Mouse (Mus musculus) effector memory CD4-positive, alpha-beta T cell, adult 5 months (primary cell): ENCODE results near the gene Gm498. TPM values are rescaled to one million over a fixed set of nuclear protein-coding genes. Genes with fewer than 3 reads are reported as not detected.

Experiments
- polyA plus RNA-seq: library from polyadenylated mRNA; unstranded; fragments of 100-300 nt; shearing (Covaris generic); gene quantifications from one replicate; pipeline ENCODE4 v1.2.1, GENCODE M21; 2017

The Gm498 gene
- not detected for polyA plus RNA-seq

DNA sequence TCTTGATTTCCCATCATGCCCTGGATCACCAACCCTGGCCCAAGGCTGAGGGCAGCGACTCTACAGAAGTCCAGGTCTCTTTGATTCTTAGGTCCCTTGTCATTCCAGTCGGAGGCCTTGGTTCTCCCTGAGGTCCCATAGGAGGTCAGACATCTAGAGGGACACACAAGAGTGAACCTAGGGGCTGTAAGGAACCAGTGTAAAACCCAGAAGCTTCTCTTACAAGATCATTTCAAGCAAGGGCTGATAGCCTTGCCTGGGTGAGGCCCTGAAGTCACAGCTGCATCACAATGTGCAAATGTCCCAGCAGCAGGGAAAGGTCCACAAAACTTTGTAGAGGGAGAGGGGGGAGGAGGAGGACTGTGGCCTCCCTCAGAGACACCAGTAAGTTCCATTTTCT is at the start of gene Gm498:
Gene Gm498 (plus strand): TSS at position 301 of the 400 bp plus-strand sequence.

GRCm38 (mm10) chr7:143822375-143823265 is 44.0 kb upstream of the Gm498 start, which contains the start of the genes Nadsyn1 and Dhcr7:
Gene Nadsyn1, minus strand, starts transcription at chr7:143822849.
Gene Dhcr7, plus strand, starts transcription at chr7:143823145.

Other genes with a start within 250 kb of the Gm498 start
- gene Tnfrsf26, start 238.1 kb upstream of the Gm498 start, polyA plus RNA-seq: 48.8 TPM
- gene Tnfrsf22, start 217.2 kb upstream of the Gm498 start, polyA plus RNA-seq: 14.9 TPM
- 20.1 TPM for gene Tnfrsf23, start 181.0 kb upstream of the Gm498 start, polyA plus RNA-seq
- 21.4 TPM for gene Osbpl5, start 109.9 kb upstream of the Gm498 start, polyA plus RNA-seq
- gene Mrgprg, start 99.8 kb upstream of the Gm498 start, polyA plus RNA-seq: not detected
- gene Mrgpre, start 82.3 kb upstream of the Gm498 start, polyA plus RNA-seq: 1.1 TPM
- gene Nadsyn1, start 44.0 kb upstream of the Gm498 start, polyA plus RNA-seq: 13.3 TPM
- gene Dhcr7, start 43.7 kb upstream of the Gm498 start, polyA plus RNA-seq: 14.6 TPM
- gene Shank2, start 135.1 kb downstream of the Gm498 start, polyA plus RNA-seq: not detected